Mouse (Mus musculus) liver, embryonic 12.5 days (tissue): ENCODE measurements around the gene Anxa3. TPM values are rescaled to one million over a fixed set of nuclear protein-coding genes. Genes with fewer than 3 reads are reported as not detected.

ENCODE experiments used
- ATAC-seq: fragments of 200-750 bp; cut with Nextera tagmentation; 2 replicates; pipeline ENCODE4 v1.8.0; 2017; ENCODE audit warnings: moderate number of reproducible peaks, mild to moderate bottlenecking, moderate library complexity
- H3K27ac ChIP-seq: fragments of 300-500 bp; sonication (generic); 2 replicates; pipeline ENCODE4 v1.5.1; 2016; ENCODE audit warnings: mild to moderate bottlenecking
- H3K27me3 ChIP-seq: fragments of 300-500 bp; sonication (generic); replicated peaks from 2 replicates; pipeline ENCODE4 v1.6.1; 2016; ENCODE audit warnings: mild to moderate bottlenecking, moderate library complexity
- H3K36me3 ChIP-seq: fragments of 300-500 bp; sonication (generic); 2 replicates; pipeline ENCODE4 v1.6.1; 2016; ENCODE audit warnings: mild to moderate bottlenecking, moderate library complexity
- H3K4me1 ChIP-seq: fragments of 300-500 bp; sonication (generic); 2 replicates; pipeline ENCODE4 v1.6.1; 2016
- H3K4me2 ChIP-seq: fragments of 300-500 bp; sonication (generic); 2 replicates; pipeline ENCODE4 v1.6.1; 2016; ENCODE audit warnings: mild to moderate bottlenecking, moderate library complexity
- H3K4me3 ChIP-seq: fragments of 300-500 bp; sonication (generic); 2 replicates; pipeline ENCODE4 v1.5.1; 2016; ENCODE audit warnings: mild to moderate bottlenecking, moderate library complexity
- H3K9ac ChIP-seq: fragments of 300-500 bp; sonication (generic); 2 replicates; pipeline ENCODE4 v1.6.1; 2016; ENCODE audit warnings: mild to moderate bottlenecking, moderate library complexity
- H3K9me3 ChIP-seq: fragments of 300-500 bp; sonication (generic); replicated peaks from 2 replicates; pipeline ENCODE4 v1.6.1; 2016; ENCODE audit warnings: mild to moderate bottlenecking, moderate library complexity
- WGBS: fragments of 180-500 bp; shearing (Covaris S2); methylation state at CpG from one replicate; pipeline ENCODE4 v1.1.7; 2016; ENCODE audit not compliant: insufficient replicate concordance; 5-methylcytosine and 5-hydroxymethylcytosine counted together
- polyA plus RNA-seq: library from polyadenylated mRNA; unstranded; fragments of >200 nt; fragmentation: Nextera tagmentation; extraction: Ambion mirVana; gene quantifications from 2 replicates; pipeline ENCODE4 v1.2.1, GENCODE M21; 2016

Gene Anxa3
- 16.0 and 16.2 TPM in 2 replicates for polyA plus RNA-seq

DNA sequence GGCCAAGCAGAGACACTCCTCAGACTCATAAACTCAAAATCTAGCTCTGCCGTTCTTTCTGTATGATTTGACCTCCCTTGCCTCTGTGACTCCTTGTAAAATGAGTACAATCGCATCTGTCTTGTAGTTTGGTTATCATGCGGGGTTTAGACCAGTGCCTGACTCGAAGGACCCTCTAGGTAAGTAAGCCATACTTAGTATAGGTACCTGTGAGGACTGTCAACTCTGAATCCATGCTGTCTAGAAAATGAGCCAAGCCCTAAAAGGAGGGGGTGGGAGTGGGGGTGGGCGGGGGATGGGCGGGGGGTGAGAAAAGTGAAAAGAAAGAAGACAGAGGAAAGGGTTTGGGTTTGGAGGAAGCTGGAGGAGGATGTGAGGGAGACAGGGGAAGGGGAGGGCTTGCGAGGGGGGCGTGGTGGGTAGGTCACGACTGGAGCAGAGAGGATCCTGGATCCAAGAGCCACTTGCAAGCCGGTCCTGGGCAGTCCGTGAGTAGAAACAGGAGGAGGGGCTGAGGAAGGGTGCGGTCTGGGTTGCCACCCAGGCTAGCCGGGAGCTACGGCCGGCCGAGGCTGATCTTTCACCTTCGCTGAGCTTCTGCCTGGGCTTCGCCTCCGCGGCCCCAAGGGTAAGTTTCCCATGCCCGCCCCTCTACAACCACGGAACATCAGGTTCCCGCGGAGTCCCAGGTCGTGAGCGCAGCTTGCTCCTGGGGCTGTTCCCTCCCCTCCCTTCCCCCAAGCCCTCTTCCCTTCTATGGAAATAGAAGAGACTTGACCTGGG is at the start of gene Anxa3:
Gene Anxa3, plus strand, starts transcription at position 404 of the 783 bp plus-strand sequence.
- H3K27me3 ChIP-seq: peaks cover 32% of the 10 kb centered on the region
- peak within 1 kb of the TSS; percentile 66 for H3K4me2 ChIP-seq
- no peak within 1 kb of the TSS for H3K27ac ChIP-seq
- no peaks in the 10 kb centered on the region for H3K36me3 ChIP-seq
- ATAC-seq: peak; percentile 76
- WGBS: 6% methylated on average over 26 of the region's 26 CpGs
- no peaks in the 10 kb centered on the region for H3K9me3 ChIP-seq
- peaks cover 14% of the 10 kb centered on the region for H3K4me1 ChIP-seq
- peak within 1 kb of the TSS; percentile 54 for H3K9ac ChIP-seq
- peak within 1 kb of the TSS; percentile 49 for H3K4me3 ChIP-seq

DNA sequence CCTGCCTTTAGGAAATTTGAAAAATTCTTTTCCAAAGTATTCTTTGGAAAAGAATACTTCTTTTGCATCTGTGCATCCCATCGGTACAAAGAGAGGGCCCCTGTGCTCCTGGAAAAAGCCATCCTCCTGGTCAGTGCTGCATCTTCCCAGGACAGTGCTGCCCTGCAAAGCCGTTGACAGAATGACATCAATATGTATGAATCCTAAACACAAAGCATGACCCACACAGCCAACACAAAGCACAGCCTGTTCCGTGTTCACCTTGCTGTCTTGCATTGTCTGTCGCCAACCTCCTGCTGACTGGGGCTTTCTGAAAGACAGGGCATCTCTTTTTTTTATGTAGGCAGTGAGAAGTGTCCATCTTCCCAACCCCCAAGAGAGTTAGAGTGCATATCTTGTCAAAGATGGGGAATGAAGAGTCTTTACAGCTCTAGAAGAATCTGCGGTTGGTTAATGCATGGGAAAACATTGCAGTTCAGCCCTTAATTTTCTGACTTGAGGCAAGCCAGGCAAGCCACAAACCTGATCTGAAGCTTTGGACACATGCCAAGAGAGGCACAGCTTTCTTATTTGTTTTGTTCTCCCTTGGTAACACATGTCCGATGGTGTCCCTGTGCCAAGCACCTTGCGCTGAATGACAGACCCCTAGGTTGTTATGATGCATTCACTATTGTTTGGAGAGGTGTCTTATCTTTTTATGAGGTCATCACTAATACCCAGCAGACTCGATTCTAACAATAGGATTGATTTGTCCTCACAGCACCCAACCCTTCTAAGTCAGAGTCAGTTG is 45.7 kb upstream of the Anxa3 start:
- H3K9me3 ChIP-seq: no peaks in the 10 kb centered on the region
- H3K27ac ChIP-seq: no peak overlapping the region
- no peak for ATAC-seq
- 72% methylated on average over 8 of the region's 8 CpGs for WGBS
- no peak overlapping the region for H3K9ac ChIP-seq
- no peaks in the 10 kb centered on the region for H3K4me1 ChIP-seq
- H3K4me3 ChIP-seq: no peak overlapping the region
- no peaks in the 10 kb centered on the region for H3K27me3 ChIP-seq
- H3K4me2 ChIP-seq: no peak overlapping the region
- no peaks in the 10 kb centered on the region for H3K36me3 ChIP-seq

DNA sequence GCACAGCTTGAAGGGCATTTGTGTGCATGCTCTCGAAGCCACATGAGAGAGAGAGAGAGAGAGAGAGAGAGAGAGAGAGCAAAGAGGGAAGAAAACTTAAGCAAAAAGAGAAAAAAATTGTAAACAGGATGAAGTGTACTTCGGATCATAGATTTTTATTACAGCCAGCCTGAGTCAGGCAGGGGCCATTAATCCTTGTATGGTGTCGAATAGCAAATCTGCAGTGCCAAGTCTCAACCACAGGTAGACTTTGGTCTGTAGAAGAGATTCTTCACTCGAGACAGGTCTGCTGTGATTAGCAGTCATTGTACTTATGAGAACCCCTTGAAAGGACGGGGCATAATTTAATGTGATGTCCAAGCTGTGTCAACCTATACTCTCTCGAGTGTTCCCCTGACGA is 35.5 kb upstream of the Anxa3 start:
- Histone ChIP-seq H3K9ac (no peak overlapping the region), H3K4me2 (no peak overlapping the region), H3K4me3 (no peak overlapping the region), H3K36me3 (no peaks in the 10 kb centered on the region), H3K4me1 (no peaks in the 10 kb centered on the region), H3K9me3 (no peaks in the 10 kb centered on the region), H3K27me3 (no peaks in the 10 kb centered on the region), H3K27ac (no peak overlapping the region)
- 61% methylated on average over 7 of the region's 7 CpGs for WGBS
- ATAC-seq: no peak

DNA sequence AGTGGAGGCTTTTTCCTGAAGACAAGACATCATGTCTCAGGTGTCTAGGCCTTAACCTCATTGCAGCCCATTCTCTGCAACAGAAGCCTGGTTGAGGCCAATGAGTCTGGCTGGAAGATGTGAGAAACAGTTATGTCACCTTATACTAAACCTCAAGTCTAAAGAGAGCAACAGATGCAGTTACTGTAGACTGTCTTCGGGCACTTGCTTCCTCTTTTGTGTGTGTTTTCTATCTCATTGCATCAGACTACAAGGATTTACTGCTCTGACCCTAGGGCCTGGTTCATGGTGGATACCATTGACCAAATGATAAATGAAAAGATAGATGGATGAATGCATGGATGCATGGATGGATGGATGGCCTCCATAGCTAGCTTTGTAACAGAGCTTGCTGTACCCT is 31.1 kb upstream of the Anxa3 start:
- H3K9me3 ChIP-seq: no peaks in the 10 kb centered on the region
- no peak overlapping the region for H3K4me3 ChIP-seq
- H3K36me3 ChIP-seq: no peaks in the 10 kb centered on the region
- H3K9ac ChIP-seq: no peak overlapping the region
- no peaks in the 10 kb centered on the region for H3K27me3 ChIP-seq
- H3K4me2 ChIP-seq: no peak overlapping the region
- no peak for ATAC-seq
- no peaks in the 10 kb centered on the region for H3K4me1 ChIP-seq
- 27% methylated on average over 1 of the region's 1 CpGs for WGBS
- H3K27ac ChIP-seq: no peak overlapping the region

DNA sequence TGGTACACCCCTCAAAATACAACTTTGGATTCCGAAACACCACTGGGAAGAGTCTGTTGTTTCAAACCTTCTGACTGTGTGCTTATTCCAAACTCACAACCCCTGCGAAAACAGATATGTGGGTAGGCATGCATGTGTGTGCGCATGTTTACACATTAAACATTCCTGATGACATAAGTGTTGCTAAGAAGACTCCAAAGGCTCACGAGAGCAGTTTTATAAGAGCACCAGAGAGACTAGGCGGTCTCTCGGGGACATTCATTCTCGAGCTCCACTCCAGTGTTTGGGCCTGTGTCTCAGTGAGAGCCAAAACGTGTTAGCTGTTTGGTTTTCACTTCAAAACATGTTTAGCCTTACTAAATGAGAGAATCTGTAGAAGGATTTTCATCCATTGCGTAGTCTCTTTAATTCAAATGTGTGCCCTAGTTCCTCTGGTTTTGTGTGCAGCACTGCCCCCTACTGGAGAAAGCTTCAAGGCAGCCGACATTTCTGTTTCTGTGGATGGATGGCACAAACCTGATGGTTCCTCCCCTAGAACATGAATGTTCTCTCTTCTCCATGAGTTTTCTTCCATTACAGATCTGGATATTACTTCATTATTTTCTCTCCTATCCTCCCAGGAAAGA is 24.2 kb upstream of the Anxa3 start:
- Histone ChIP-seq H3K4me2 (no peak overlapping the region), H3K4me3 (no peak overlapping the region), H3K9me3 (no peaks in the 10 kb centered on the region), H3K36me3 (no peaks in the 10 kb centered on the region), H3K9ac (no peak overlapping the region), H3K27ac (no peak overlapping the region), H3K4me1 (no peaks in the 10 kb centered on the region), H3K27me3 (no peaks in the 10 kb centered on the region)
- ATAC-seq: no peak
- WGBS: 64% methylated on average over 10 of the region's 10 CpGs

DNA sequence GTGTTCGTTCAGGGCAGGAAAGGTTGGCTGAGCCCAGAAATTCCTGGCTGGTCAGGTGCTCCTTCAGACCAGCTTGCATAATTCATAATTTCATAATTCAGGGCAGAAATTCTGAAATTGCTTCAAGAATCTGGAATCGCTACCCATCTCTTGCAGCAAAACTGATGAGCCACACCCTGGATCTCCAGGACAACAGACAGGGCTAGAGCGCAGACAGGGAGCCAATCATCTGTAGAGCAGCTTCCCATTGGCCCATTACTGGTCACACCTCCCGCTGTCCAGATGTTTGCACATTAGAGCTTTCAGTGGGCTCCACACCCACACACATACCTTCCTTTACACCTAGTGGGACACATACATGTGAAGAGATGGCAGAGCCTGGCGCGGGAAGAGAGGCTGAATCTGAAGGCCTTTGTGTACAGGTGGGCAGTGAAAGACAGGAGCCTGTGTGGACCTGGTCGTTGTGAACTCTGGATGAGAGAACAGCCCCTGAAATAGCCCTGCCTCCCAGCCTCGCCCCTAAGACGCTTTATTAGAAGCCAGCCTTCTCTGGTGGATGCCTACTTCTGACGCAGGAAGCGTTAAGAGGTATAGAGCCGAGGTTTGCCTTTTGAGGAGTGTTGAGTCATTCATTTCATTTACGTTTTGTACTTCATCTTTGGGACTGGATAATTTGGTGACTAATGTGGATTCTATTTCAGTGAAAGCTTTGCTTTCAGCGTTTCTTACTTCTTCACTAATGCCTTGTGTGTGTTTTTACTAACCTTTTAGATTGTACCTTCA is 9.4 kb upstream of the Anxa3 start:
- Histone ChIP-seq H3K9me3 (no peaks in the 10 kb centered on the region), H3K27ac (no peak overlapping the region), H3K4me2 (no peak overlapping the region), H3K9ac (no peak overlapping the region), H3K4me1 (no peaks in the 10 kb centered on the region), H3K4me3 (no peak overlapping the region), H3K36me3 (no peaks in the 10 kb centered on the region), H3K27me3 (no peaks in the 10 kb centered on the region)
- WGBS: 63% methylated on average over 14 of the region's 14 CpGs
- ATAC-seq: no peak

DNA sequence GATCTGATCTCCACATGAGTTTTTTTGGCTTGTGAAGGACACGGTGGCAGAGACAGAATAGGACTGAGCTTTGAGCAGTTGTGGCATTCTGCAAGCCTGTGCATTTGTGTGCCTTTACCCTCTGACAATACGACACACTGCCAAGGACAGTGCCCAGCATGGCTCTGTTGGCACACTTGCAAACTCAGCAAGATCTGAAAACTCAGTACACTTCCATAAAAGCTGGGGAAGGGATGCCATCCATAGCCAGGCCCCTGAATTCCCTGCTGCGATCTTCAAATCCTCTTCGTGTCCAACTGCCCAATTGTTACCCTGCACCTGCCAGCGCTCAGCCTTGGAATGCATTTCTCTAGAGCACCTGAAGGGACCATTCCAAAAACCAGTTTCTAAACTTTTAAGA is 8.0 kb upstream of the Anxa3 start:
- Histone ChIP-seq H3K9ac (no peak overlapping the region), H3K27ac (no peak overlapping the region), H3K4me1 (no peaks in the 10 kb centered on the region), H3K27me3 (no peaks in the 10 kb centered on the region), H3K4me3 (no peak overlapping the region), H3K36me3 (no peaks in the 10 kb centered on the region), H3K9me3 (no peaks in the 10 kb centered on the region), H3K4me2 (no peak overlapping the region)
- ATAC-seq: no peak
- 71% methylated on average over 5 of the region's 5 CpGs for WGBS

DNA sequence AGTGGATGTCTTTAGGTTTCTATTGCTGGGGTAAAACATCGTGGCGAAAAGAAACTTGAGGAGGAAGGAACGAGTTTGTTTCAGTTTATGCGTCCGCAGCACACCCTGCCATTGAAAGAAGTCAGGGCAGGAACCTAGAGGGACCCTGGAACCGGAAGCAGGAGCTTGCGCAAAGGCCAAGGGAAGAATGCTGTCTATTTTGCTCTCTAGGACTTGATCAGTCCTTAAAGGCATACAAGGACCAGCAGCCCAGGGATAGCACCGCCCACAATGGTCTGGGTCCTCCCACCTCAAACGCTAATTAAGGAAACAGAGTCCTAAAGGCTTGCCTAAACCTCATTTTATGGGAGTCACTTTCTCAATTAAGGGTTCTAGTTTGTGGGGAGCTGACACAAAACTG is 717 bp upstream of the Anxa3 start:
- Histone ChIP-seq H3K4me1 (peaks cover 14% of the 10 kb centered on the region), H3K27me3 (peaks cover 32% of the 10 kb centered on the region), H3K4me3 (peak overlapping the region; percentile 5; the same call in 1 of the 2 replicates), H3K36me3 (no peaks in the 10 kb centered on the region), H3K9ac (no peak overlapping the region), H3K27ac (no peak overlapping the region), H3K4me2 (peak overlapping the region; percentile 66), H3K9me3 (no peaks in the 10 kb centered on the region)
- peak; percentile 45; the same call in 1 of the 2 replicates for ATAC-seq
- 25% methylated on average over 9 of the region's 9 CpGs for WGBS

DNA sequence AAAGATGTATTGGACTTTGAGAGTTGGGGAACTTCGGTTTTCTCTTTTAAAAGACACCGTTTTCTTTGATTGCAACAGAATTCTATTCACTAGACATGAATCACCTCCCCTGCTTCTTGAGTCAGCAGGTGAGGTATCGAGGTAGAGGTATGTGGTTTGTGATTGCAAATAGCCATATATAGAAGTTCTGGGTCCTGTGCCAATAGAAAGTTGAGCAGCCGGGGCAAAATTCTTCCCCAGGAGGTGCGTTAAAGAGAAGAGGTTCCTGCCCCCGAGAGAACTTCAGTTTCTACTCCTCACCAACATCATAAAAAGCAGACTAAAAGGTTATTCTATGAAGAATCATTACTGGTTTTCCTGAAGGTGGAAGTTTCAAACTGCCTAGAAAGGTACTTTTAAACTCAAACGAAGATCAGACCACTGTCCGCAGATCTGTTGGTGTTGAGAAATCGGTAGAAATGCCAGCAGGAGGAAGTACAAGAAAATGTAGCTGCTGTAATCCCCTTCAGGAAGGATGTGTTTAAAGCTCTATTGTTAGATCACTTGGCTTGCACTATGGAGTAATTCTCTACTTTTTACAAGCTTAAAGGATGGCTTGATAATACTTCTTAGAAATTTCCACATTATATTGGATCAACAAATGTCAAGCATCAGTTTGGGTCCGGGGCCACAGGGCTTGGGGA is 955 bp downstream of the Anxa3 start:
- 19% methylated on average over 10 of the region's 10 CpGs for WGBS
- peaks cover 14% of the 10 kb centered on the region for H3K4me1 ChIP-seq

DNA sequence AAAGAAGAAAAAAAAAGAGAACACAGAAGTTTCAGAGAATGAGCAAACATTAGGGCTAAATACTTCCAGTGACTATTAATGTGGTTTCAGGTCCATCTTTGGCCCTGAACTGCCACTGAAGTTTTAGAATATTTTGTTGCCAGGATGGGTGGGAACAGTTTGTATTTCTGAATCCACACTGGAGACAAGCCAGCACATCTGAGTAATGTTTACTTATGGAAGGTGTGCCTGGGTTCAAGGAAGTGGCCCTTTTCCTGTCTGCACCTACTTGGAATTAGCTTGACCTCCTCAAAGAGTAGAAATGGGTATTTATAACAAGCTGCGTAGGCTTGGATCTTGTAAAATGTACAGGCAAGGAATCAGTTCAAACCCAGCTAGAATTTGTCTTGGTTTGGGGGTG is 2.6 kb downstream of the Anxa3 start:
- H3K27ac ChIP-seq: no peak overlapping the region
- H3K4me2 ChIP-seq: no peak overlapping the region
- no peak for ATAC-seq
- no peaks in the 10 kb centered on the region for H3K9me3 ChIP-seq
- H3K4me3 ChIP-seq: no peak overlapping the region
- no peak overlapping the region for H3K9ac ChIP-seq
- peaks cover 32% of the 10 kb centered on the region for H3K27me3 ChIP-seq
- WGBS: 76% methylated on average over 1 of the region's 1 CpGs
- no peaks in the 10 kb centered on the region for H3K36me3 ChIP-seq
- H3K4me1 ChIP-seq: peaks cover 14% of the 10 kb centered on the region

More for the DNA sequence above, 955 bp downstream of the Anxa3 start:
- no peak overlapping the region for H3K27ac ChIP-seq
- H3K27me3 ChIP-seq: peaks cover 32% of the 10 kb centered on the region
- peak overlapping the region; percentile 66 for H3K4me2 ChIP-seq
- H3K36me3 ChIP-seq: no peaks in the 10 kb centered on the region
- peak overlapping the region; percentile 49 for H3K4me3 ChIP-seq
- ATAC-seq: no peak
- no peak overlapping the region for H3K9ac ChIP-seq
- no peaks in the 10 kb centered on the region for H3K9me3 ChIP-seq

DNA sequence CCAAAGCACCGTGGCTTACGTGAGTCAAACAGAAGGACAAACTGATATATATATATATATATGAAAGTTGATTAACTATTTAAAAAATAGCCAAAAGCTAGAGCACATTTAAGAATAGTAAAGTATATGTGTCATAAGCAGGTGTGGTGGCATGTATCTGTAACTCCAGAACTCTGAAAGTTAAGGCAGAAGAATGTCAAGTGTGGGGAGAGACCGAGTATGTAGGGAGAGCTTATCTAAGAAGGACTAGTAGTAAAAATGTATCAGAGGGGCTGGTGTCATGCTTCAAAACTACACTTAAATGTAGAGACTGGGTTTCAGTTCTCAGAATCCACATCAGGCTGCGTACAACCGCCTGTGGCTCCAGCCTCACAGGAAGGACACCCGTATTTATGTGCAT is 4.3 kb downstream of the Anxa3 start:
- H3K9me3 ChIP-seq: no peaks in the 10 kb centered on the region
- H3K9ac ChIP-seq: no peak overlapping the region
- peaks cover 32% of the 10 kb centered on the region for H3K27me3 ChIP-seq
- no peak for ATAC-seq
- no peaks in the 10 kb centered on the region for H3K36me3 ChIP-seq
- H3K4me2 ChIP-seq: no peak overlapping the region
- 79% methylated on average over 6 of the region's 6 CpGs for WGBS
- no peak overlapping the region for H3K4me3 ChIP-seq
- H3K4me1 ChIP-seq: peaks cover 12% of the 10 kb centered on the region
- no peak overlapping the region for H3K27ac ChIP-seq
